Mouse (Mus musculus) forebrain, embryonic 11.5 days (tissue): ENCODE results near the gene Fndc1. TPM values are rescaled to one million over a fixed set of nuclear protein-coding genes. Genes with fewer than 3 reads are reported as not detected.

ENCODE experiments used
- ATAC-seq: fragments of 200-750 bp; cut with Nextera tagmentation; replicated peaks from 2 replicates; pipeline ENCODE4 v1.8.0; 2017; ENCODE audit warnings: moderate TSS enrichment; ENCODE audit not compliant: low FRiP score
- DNase-seq: peaks from one replicate; pipeline ENCODE4 v3.0.0-alpha.2; 2017; ENCODE audit warnings: low spot score
- H3K27ac ChIP-seq: fragments of 300-500 bp; sonication (generic); 2 replicates; pipeline ENCODE4 v1.5.1; 2014; ENCODE audit warnings: low read depth, low read length
- H3K27me3 ChIP-seq: fragments of 300-500 bp; sonication (generic); 2 replicates; pipeline ENCODE4 v1.6.1; 2014; ENCODE audit warnings: mild to moderate bottlenecking, low read length, mixed read lengths; ENCODE audit not compliant: control insufficient read depth, insufficient read depth
- H3K36me3 ChIP-seq: fragments of 300-500 bp; sonication (generic); 2 replicates; pipeline ENCODE4 v1.6.1; 2014; ENCODE audit warnings: mild to moderate bottlenecking, low read length, moderate library complexity, mixed read lengths; ENCODE audit not compliant: control insufficient read depth, insufficient read depth
- H3K4me1 ChIP-seq: fragments of 300-500 bp; sonication (generic); replicated peaks from 2 replicates; pipeline ENCODE4 v1.6.1; 2014; ENCODE audit warnings: low read length, mixed read lengths; ENCODE audit not compliant: control insufficient read depth, insufficient read depth
- H3K4me2 ChIP-seq: fragments of 300-500 bp; sonication (generic); 2 replicates; pipeline ENCODE4 v1.6.1; 2014; ENCODE audit warnings: low read depth, mild to moderate bottlenecking, low read length, moderate library complexity, mixed read lengths; ENCODE audit not compliant: severe bottlenecking
- H3K4me3 ChIP-seq: fragments of 300-500 bp; sonication (generic); 2 replicates; pipeline ENCODE4 v1.5.1; 2014; ENCODE audit warnings: low read depth, low read length
- H3K9ac ChIP-seq: fragments of 300-500 bp; sonication (generic); 2 replicates; pipeline ENCODE4 v1.6.1; 2014; ENCODE audit warnings: low read length
- H3K9me3 ChIP-seq: fragments of 300-500 bp; sonication (generic); 2 replicates; pipeline ENCODE4 v1.6.1; 2016; ENCODE audit warnings: low read length, mixed read lengths; ENCODE audit not compliant: control insufficient read depth
- WGBS: fragments of 180-500 bp; shearing (Covaris S2); extraction: QIAGEN DNeasy Blood & Tissue Kit; methylation state at CpG from one replicate; pipeline ENCODE4 v1.1.7; 2014; 5-methylcytosine and 5-hydroxymethylcytosine counted together
- polyA plus RNA-seq: library from polyadenylated mRNA; unstranded; fragments of >200 nt; fragmentation: Nextera tagmentation; extraction: Ambion mirVana; gene quantifications from 2 replicates; pipeline ENCODE4 v1.2.1, GENCODE M21; 2014

The Fndc1 gene
- 1.0 and 1.1 TPM in 2 replicates for polyA plus RNA-seq

GRCm38 (mm10) chr17:7826819-7827515 lies at the start of gene Fndc1:
Gene Fndc1 (minus strand): TSS chr17:7827302.
- Histone ChIP-seq H3K27ac (no peak within 1 kb of the TSS), H3K4me3 (peak within 1 kb of the TSS; percentile 35)
- under 1% methylated on average over 60 of the region's 60 CpGs for WGBS

DNA sequence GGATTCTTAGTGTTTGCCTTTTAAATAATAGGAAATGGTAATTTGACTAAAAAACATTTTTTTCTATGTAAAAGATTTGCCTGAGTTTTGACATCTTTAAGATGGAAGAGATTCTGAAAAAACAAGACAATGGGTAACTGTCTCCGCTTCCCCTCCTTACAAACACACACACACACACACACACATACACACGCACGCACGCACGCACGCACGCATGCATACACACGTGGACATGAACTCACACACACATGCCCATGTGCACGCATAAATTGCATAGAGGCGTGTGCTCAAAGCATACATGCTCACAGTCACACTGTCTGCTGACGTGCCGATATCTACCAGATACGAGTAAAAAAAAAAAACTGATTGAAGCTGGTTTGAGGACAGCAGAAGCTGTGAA lies 49.4 kb upstream of the Fndc1 start:
- peaks cover 3% of the 10 kb centered on the region; the same call in 1 of the 2 replicates for H3K4me1 ChIP-seq
- H3K9ac ChIP-seq = no peak overlapping the region
- H3K27me3 ChIP-seq = no peaks in the 10 kb centered on the region
- DNase-seq (no peak), ATAC-seq (no peak)
- H3K4me3 ChIP-seq = no peak overlapping the region
- H3K36me3 ChIP-seq = no peaks in the 10 kb centered on the region
- H3K27ac ChIP-seq = no peak overlapping the region
- no peak overlapping the region for H3K4me2 ChIP-seq
- WGBS = 94% methylated on average over 13 of the region's 13 CpGs
- no peaks in the 10 kb centered on the region for H3K9me3 ChIP-seq

More at GRCm38 (mm10) chr17:7826819-7827515, at the start of gene Fndc1:
- H3K4me1 ChIP-seq = 0 out of 2 replicates have a peak, but pooled peaks cover 2% of the 10 kb centered on the region
- peak within 1 kb of the TSS; percentile 43 for H3K9ac ChIP-seq
- DNase-seq = peak; percentile 83
- peak within 1 kb of the TSS; percentile 76 for H3K4me2 ChIP-seq
- no peaks in the 10 kb centered on the region for H3K9me3 ChIP-seq
- H3K36me3 ChIP-seq = no peaks in the 10 kb centered on the region
- peak; percentile 55; the same call in 1 of the 2 replicates for ATAC-seq
- H3K27me3 ChIP-seq = peaks cover 19% of the 10 kb centered on the region

DNA sequence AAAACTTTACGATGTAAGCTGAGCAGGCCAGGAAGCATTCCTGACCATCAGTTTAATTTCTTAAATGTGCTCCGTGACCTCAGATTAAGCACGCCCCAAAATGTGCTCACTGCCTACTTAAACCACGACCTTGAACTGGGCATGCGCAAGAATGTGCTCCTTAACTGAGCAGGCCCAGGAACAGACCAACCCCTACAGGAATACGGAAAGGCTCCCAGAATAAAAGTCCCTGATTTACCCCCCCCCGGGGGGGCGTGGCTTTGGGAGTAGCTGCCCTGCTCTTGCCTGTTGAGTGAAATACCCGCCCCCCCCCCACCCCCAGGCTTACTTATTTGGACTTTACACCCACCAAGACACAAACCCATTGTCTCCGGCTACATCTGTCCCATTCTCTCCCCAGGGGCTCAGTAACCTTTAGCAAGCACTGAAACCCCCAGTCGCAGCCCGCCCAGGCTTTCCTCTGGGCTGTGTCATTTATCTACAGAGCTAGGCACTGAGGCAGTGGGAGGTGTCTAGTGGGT lies 48.9 kb upstream of the Fndc1 start:
- no peaks in the 10 kb centered on the region for H3K36me3 ChIP-seq
- H3K9me3 ChIP-seq = no peaks in the 10 kb centered on the region
- DNase-seq (peak; percentile 65), ATAC-seq (no peak)
- H3K4me3 ChIP-seq = no peak overlapping the region
- peaks cover 3% of the 10 kb centered on the region; the same call in 1 of the 2 replicates for H3K4me1 ChIP-seq
- no peak overlapping the region for H3K27ac ChIP-seq
- H3K4me2 ChIP-seq = no peak overlapping the region
- no peak overlapping the region for H3K9ac ChIP-seq
- WGBS = 29% methylated on average over 12 of the region's 12 CpGs
- no peaks in the 10 kb centered on the region for H3K27me3 ChIP-seq

DNA sequence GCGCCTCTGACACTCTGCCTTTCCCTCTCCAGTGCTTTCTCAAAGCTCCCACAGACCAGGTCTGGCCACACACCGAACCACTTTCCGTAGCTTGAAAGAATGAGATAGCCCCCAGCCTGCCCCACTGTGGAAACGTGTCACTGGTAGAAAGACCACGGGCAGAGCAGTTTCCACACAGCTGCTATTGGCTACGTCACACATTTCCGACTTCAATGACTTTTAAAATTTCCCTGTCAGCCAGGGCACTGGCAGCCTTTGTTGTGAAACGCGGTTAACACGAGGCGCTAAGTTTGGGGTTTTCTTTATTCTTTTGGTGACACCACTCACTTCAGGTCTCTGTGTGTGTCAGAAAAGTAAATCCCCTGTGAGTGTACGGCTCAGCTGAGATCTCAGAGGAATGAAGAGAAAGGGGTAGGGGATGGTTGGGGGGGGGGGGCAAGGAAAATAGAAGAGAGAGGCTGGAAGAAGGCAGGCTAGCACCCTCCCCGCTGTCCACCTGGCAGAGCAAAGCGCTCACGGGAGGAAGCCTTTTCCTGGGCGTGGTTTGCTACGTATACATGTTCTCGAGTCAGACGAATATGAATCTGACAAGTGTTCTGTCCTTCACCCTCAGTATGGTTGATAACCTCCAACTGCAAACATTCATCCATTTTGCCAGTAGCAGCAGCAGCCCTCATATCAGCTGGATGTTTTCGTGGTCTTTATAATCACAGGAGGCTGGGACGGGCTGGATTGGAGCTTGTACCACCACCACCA lies 47.9 kb upstream of the Fndc1 start:
- no peaks in the 10 kb centered on the region for H3K36me3 ChIP-seq
- H3K9me3 ChIP-seq = no peaks in the 10 kb centered on the region
- WGBS = 85% methylated on average over 21 of the region's 21 CpGs
- ATAC-seq (no peak), DNase-seq (no peak)
- H3K9ac ChIP-seq = no peak overlapping the region
- H3K27me3 ChIP-seq = no peaks in the 10 kb centered on the region
- H3K27ac ChIP-seq = no peak overlapping the region
- no peak overlapping the region for H3K4me2 ChIP-seq
- H3K4me1 ChIP-seq = peaks cover 3% of the 10 kb centered on the region; the same call in 1 of the 2 replicates
- H3K4me3 ChIP-seq = no peak overlapping the region

DNA sequence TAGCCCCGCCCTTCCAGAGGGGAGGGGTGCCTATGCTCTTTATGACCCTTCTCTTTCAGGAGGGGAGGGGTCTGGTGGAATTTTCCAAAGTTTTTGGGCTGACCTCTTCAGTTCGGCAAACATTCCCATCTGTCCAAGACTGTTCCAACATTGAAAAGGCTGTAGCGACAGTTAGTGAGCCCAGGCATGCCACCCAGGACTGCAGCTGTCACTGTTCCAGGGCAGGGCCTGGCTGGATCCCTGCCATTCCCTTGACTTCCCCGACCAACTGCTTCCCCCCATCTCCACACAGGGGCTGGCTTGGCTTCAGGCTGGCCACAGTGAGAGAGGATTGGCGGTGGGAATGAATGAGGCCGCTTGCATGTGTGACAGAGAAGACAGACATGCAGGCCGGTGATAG lies 46.3 kb upstream of the Fndc1 start:
- Histone ChIP-seq H3K27me3 (no peaks in the 10 kb centered on the region), H3K27ac (no peak overlapping the region), H3K36me3 (no peaks in the 10 kb centered on the region), H3K9me3 (no peaks in the 10 kb centered on the region), H3K4me1 (peaks cover 3% of the 10 kb centered on the region; the same call in 1 of the 2 replicates), H3K4me2 (no peak overlapping the region), H3K4me3 (no peak overlapping the region), H3K9ac (no peak overlapping the region)
- ATAC-seq (no peak), DNase-seq (no peak)
- WGBS = 81% methylated on average over 7 of the region's 7 CpGs

- no peaks in the 10 kb centered on the region for H3K27me3 ChIP-seq
- ATAC-seq (no peak), DNase-seq (no peak)
- no peaks in the 10 kb centered on the region for H3K36me3 ChIP-seq
- no peak overlapping the region for H3K4me3 ChIP-seq
- H3K9ac ChIP-seq = no peak overlapping the region
- H3K9me3 ChIP-seq = no peaks in the 10 kb centered on the region
- peaks cover 3% of the 10 kb centered on the region; the same call in 1 of the 2 replicates for H3K4me1 ChIP-seq
- no peak overlapping the region for H3K4me2 ChIP-seq
- H3K27ac ChIP-seq = no peak overlapping the region
- WGBS = 84% methylated on average over 10 of the region's 10 CpGs
Observed at GRCm38 (mm10) chr17:7871800-7872199, 44.7 kb upstream of the Fndc1 start.

DNA sequence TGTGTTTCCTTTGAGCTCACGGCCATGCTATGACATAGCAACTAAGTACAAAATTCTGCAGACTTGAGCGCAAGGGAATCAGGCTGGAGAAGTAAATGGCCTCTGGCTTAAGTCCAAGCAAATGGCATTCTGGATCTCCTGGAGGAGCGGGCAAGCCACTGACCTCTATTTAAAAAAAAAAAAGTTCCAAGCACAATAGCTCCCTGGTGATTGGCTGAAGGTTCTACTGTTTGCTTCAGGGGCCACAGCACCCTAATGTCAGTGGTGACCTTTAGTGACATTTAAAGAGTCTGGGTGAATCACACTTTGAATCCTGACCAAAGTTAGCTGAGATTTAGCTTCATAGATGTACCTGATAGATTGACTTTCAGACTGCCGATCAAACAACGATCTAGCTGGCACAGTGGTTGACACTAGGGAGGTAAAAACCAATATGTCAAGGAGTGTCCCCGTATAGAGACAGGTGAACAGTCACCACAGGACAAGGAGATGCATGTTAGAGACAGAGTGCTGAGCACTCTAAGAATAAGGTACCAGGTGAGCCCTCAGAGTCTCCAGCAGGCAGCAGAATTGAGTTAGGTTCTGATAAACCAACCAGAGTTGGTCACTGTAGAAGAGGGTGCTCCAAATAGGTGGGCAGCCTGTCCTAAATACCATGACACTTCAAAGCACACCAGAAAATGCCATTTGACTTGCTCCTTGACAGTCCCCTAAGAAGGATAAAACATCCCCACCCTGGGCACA lies 43.9 kb upstream of the Fndc1 start:
- H3K9ac ChIP-seq = no peak overlapping the region
- no peaks in the 10 kb centered on the region for H3K27me3 ChIP-seq
- H3K4me2 ChIP-seq = no peak overlapping the region
- DNase-seq = no peak
- ATAC-seq = no peak
- no peaks in the 10 kb centered on the region for H3K36me3 ChIP-seq
- WGBS = 92% methylated on average over 6 of the region's 6 CpGs
- no peak overlapping the region for H3K27ac ChIP-seq
- H3K9me3 ChIP-seq = no peaks in the 10 kb centered on the region
- no peak overlapping the region for H3K4me3 ChIP-seq
- peaks cover under 1% of the 10 kb centered on the region; the same call in 1 of the 2 replicates for H3K4me1 ChIP-seq

GRCm38 (mm10) chr17:7869114-7869513 lies 42.0 kb upstream of the Fndc1 start:
- ATAC-seq (no peak), DNase-seq (no peak)
- H3K9ac ChIP-seq = no peak overlapping the region
- H3K27me3 ChIP-seq = no peaks in the 10 kb centered on the region
- whole genome bisulfite sequencing = 80% methylated on average over 7 of the region's 7 CpGs
- H3K36me3 ChIP-seq = no peaks in the 10 kb centered on the region
- H3K4me1 ChIP-seq = no peaks in the 10 kb centered on the region
- no peak overlapping the region for H3K4me3 ChIP-seq
- no peak overlapping the region for H3K4me2 ChIP-seq
- no peaks in the 10 kb centered on the region for H3K9me3 ChIP-seq
- no peak overlapping the region; the same call in 1 of the 2 replicates for H3K27ac ChIP-seq
